ENCODE assay signal across 8 mouse cellular contexts in the genomic region with DNA sequence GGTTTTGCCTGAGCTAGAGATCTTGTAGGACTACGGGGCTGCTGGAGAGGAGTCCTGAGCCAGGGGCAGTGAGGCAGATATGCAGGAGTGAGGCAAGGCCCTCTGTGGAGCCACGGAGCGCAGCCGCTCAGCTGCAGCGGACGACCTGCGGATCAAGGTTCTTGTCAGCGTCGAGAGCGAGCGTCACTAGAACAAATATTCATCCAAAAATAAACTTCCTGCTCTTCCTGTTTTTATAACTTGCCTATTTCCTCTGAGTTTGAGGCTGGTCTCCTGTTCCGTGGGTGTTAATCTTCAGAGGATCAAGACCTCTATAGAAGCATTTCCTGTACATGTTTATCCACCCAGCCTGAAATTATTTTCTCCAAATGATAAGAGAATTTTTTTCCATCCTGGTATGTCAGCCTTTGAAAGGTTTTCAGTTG. TPM values are rescaled to one million over a fixed set of nuclear protein-coding genes. Genes with fewer than 3 reads are reported as not detected.
DNase-seq lines count a peak whose midpoint lies in the region; ATAC-seq and TF ChIP-seq lines count a peak whose summit lies in the region.

No protein-coding gene starts in this region.

- H3K9ac ChIP-seq in heart, embryonic 15.5 days: no peak overlapping the region
- H3K9ac ChIP-seq in limb, embryonic 15.5 days: no peak overlapping the region

- H3K4me3 ChIP-seq in thymus, adult 2 months (ENCODE audit: control insufficient read depth, insufficient read depth, low read length): no peak overlapping the region
- no peak overlapping the region for H3K4me3 ChIP-seq in heart, embryonic 15.5 days
- no peak overlapping the region for H3K4me3 ChIP-seq in limb, embryonic 15.5 days

- H3K4me1 ChIP-seq in thymus, adult 2 months (replicated peaks; ENCODE audit: control insufficient read depth, insufficient read depth, low read length): peaks cover 35% of the 10 kb centered on the region
- H3K4me1 ChIP-seq in heart, embryonic 15.5 days (replicated peaks): peaks cover 65% of the 10 kb centered on the region
- peaks cover 45% of the 10 kb centered on the region for H3K4me1 ChIP-seq in limb, embryonic 15.5 days

- ATAC-seq in heart, embryonic 15.5 days (replicated peaks; ENCODE audit: insufficient number of reproducible peaks, insufficient read depth, low FRiP score, low read depth): 0 out of 2 replicates have a peak, but pooled peaks have one; percentile 27
- no peak for ATAC-seq in limb, embryonic 15.5 days (ENCODE audit: insufficient number of reproducible peaks, low FRiP score, low TSS enrichment, low read depth)

- no peak for TF ChIP-seq CTCF in thymus, adult 2 months (IDR thresholded peaks at IDR 0.05; ENCODE audit: borderline replicate concordance, control insufficient read depth, extremely low read depth, insufficient read depth, low read length, poor library complexity)

- no peaks in the 10 kb centered on the region for H3K9me3 ChIP-seq in heart, embryonic 15.5 days (replicated peaks)
- no peaks in the 10 kb centered on the region for H3K9me3 ChIP-seq in limb, embryonic 15.5 days

- H3K27me3 ChIP-seq in thymus, adult 2 months (ENCODE audit: control insufficient read depth, insufficient read depth, low read length): no peaks in the 10 kb centered on the region
- H3K27me3 ChIP-seq in heart, embryonic 15.5 days: no peaks in the 10 kb centered on the region
- no peaks in the 10 kb centered on the region for H3K27me3 ChIP-seq in limb, embryonic 15.5 days

- H3K4me2 ChIP-seq in heart, embryonic 15.5 days: peak overlapping the region; percentile 33
- H3K4me2 ChIP-seq in limb, embryonic 15.5 days: no peak overlapping the region

- H3K36me3 ChIP-seq in thymus, adult 2 months (ENCODE audit: control insufficient read depth, insufficient read depth, low read length): no peaks in the 10 kb centered on the region
- H3K36me3 ChIP-seq in heart, embryonic 15.5 days: no peaks in the 10 kb centered on the region
- no peaks in the 10 kb centered on the region for H3K36me3 ChIP-seq in limb, embryonic 15.5 days

- DNase-seq in thymus, adult 2 months: no peak
- no peak for DNase-seq in thymus, postnatal 25 days
- DNase-seq in right cerebral cortex, postnatal 25 days: no peak
- DNase-seq in natural killer cell, adult 2 months (ENCODE audit: low spot score in 2 of 2): no peak
- no peak for DNase-seq in adipocyte (ENCODE audit: low spot score)
- DNase-seq in gastrocnemius, adult 8-10 months (ENCODE audit: low spot score in 2 of 2): no peak

- H3K27ac ChIP-seq in thymus, adult 2 months (ENCODE audit: control insufficient read depth, insufficient read depth, low read length): peak overlapping the region; percentile 28; the same call in 1 of the 2 replicates
- H3K27ac ChIP-seq in heart, embryonic 15.5 days: peak overlapping the region; percentile 41
- peak overlapping the region; percentile 34; the same call in 1 of the 2 replicates for H3K27ac ChIP-seq in limb, embryonic 15.5 days

- 43% methylated on average over 12 of the region's 12 CpGs for WGBS in thymus, adult 2 months
- WGBS in heart, embryonic 15.5 days: 25% methylated on average over 12 of the region's 12 CpGs
- WGBS in limb, embryonic 15.5 days: 57% methylated on average over 12 of the region's 12 CpGs

- no peak for TF ChIP-seq POLR2A in thymus, adult 2 months (IDR thresholded peaks at IDR 0.05; ENCODE audit: control insufficient read depth, extremely low read depth, insufficient read depth, low read length, poor library complexity)

RNA-seq across cellular contexts. Expression of gene Spred2, which starts 39.6 kb away (rescaled TPM):
- 25.4 and 34.0 TPM in 2 replicates for polyA plus RNA-seq in thymus, adult 2 months (2012; rRNA removed)
- polyA plus RNA-seq in heart, embryonic 15.5 days (2015; fragmentation: Nextera tagmentation; extraction: Ambion mirVana): 4.6 and 5.3 TPM in 2 replicates
- polyA plus RNA-seq in limb, embryonic 15.5 days (2015; fragmentation: Nextera tagmentation; extraction: Ambion mirVana): 7.1 and 8.9 TPM in 2 replicates
- 1 to 10 TPM; 3.6 to 8.2 (median 4.4) TPM for total RNA-seq in gastrocnemius, adult 8-10 months (2022)
